Mouse (Mus musculus) limb, embryonic 14.5 days (tissue): ENCODE data around the gene Zg16. TPM values are rescaled to one million over a fixed set of nuclear protein-coding genes. Genes with fewer than 3 reads are reported as not detected.

ENCODE experiments used
- ATAC-seq: fragments of 200-750 bp; cut with Nextera tagmentation; 2 replicates; pipeline ENCODE4 v1.8.0; 2017; ENCODE audit warnings: low read depth, moderate number of reproducible peaks, moderate TSS enrichment; ENCODE audit not compliant: low FRiP score
- DNase-seq: peaks from one replicate; pipeline ENCODE4 v3.0.0-alpha.2; 2015; ENCODE audit warnings: low spot score
- H3K27ac ChIP-seq: fragments of 300-500 bp; sonication (generic); replicated peaks from 2 replicates; pipeline ENCODE4 v1.5.1; 2014; ENCODE audit warnings: low read depth, mild to moderate bottlenecking, low read length, moderate library complexity, mixed read lengths
- H3K27me3 ChIP-seq: fragments of 300-500 bp; sonication (generic); 2 replicates; pipeline ENCODE4 v1.6.1; 2014; ENCODE audit warnings: low read length, mixed read lengths; ENCODE audit not compliant: control insufficient read depth, insufficient read depth
- H3K36me3 ChIP-seq: fragments of 300-500 bp; sonication (generic); 2 replicates; pipeline ENCODE4 v1.6.1; 2014; ENCODE audit warnings: mild to moderate bottlenecking, low read length, moderate library complexity, mixed read lengths; ENCODE audit not compliant: control insufficient read depth, insufficient read depth
- H3K4me1 ChIP-seq: fragments of 300-500 bp; sonication (generic); 2 replicates; pipeline ENCODE4 v1.6.1; 2014; ENCODE audit warnings: antibody characterized with exemption, low read length, mixed read lengths; ENCODE audit not compliant: control insufficient read depth, insufficient read depth
- H3K4me2 ChIP-seq: fragments of 300-500 bp; sonication (generic); replicated peaks from 2 replicates; pipeline ENCODE4 v1.6.1; 2014; ENCODE audit warnings: low read depth, mild to moderate bottlenecking, low read length, moderate library complexity; ENCODE audit not compliant: severe bottlenecking
- H3K4me3 ChIP-seq: fragments of 300-500 bp; sonication (generic); replicated peaks from 2 replicates; pipeline ENCODE4 v1.5.1; 2014; ENCODE audit warnings: low read length
- H3K9ac ChIP-seq: fragments of 300-500 bp; sonication (generic); 2 replicates; pipeline ENCODE4 v1.6.1; 2014; ENCODE audit warnings: mild to moderate bottlenecking, low read depth, low read length, moderate library complexity; ENCODE audit not compliant: severe bottlenecking
- H3K9me3 ChIP-seq: fragments of 300-500 bp; sonication (generic); 2 replicates; pipeline ENCODE4 v1.6.1; 2016; ENCODE audit warnings: low read length; ENCODE audit not compliant: control insufficient read depth
- POLR2A ChIP-seq: fragments of 200-500 bp; IDR thresholded peaks from 2 replicates; pipeline ENCODE4 v1.8.0; 2012; ENCODE audit warnings: inconsistent platforms, mild to moderate bottlenecking, moderate library complexity, borderline replicate concordance; ENCODE audit not compliant: insufficient read depth, insufficient read length; ENCODE audit errors: extremely low read depth
- WGBS: fragments of 180-500 bp; shearing (Covaris S2); extraction: QIAGEN DNeasy Blood & Tissue Kit; methylation state at CpG from one replicate; pipeline ENCODE4 v1.1.7; 2014; 5-methylcytosine and 5-hydroxymethylcytosine counted together
- polyA plus RNA-seq, 2 experiments: library from polyadenylated mRNA; depleted of rRNA in 1 of 2; stranded (reverse) in 1 of 2; unstranded in 1 of 2; fragments of >200 nt; fragmentation: Nextera tagmentation in 1 of 2; extraction: Ambion mirVana in 1 of 2; gene quantifications; 2 replicates each; pipeline versions ENCODE4 v1.2.1 to v1.2.3; 2012 to 2014

Zg16 gene
- polyA plus RNA-seq, 2 experiments = not detected

DNA sequence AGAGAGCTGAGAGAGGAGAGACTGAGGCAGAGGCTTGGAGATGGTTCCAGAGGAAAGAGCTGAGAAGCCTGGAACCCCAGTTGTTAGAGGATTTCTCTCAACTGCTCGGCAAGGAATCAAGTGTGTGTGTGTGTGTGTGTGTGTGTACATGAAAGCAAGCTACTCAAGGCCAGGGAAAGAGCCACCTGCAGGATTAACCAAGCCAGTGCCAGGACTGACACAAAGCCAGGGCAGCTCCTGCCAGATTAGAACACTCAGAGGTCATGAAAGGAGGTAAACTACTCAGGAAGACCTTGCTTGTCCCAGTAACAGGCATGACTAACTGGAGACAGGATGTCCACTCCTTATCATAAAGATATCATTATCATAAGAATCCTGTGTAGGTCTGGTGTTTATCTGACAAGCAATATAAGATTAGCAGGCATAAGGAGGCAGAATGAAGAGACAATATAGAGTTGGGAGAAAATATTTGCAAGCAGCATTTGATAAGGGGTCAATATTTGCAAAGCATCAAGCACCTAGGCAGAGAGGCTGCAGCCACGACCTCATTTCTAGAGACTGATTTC is 14.4 kb upstream of the Zg16 start:
- no peak overlapping the region for H3K4me2 ChIP-seq
- H3K27ac ChIP-seq = no peak overlapping the region
- H3K9ac ChIP-seq = no peak overlapping the region
- WGBS = 24% methylated on average over 2 of the region's 2 CpGs
- H3K36me3 ChIP-seq = no peaks in the 10 kb centered on the region
- no peak for TF ChIP-seq POLR2A
- DNase-seq (no peak), ATAC-seq (no peak)
- H3K9me3 ChIP-seq = no peaks in the 10 kb centered on the region
- no peak overlapping the region for H3K4me3 ChIP-seq
- H3K27me3 ChIP-seq = no peaks in the 10 kb centered on the region
- H3K4me1 ChIP-seq = no peaks in the 10 kb centered on the region

DNA sequence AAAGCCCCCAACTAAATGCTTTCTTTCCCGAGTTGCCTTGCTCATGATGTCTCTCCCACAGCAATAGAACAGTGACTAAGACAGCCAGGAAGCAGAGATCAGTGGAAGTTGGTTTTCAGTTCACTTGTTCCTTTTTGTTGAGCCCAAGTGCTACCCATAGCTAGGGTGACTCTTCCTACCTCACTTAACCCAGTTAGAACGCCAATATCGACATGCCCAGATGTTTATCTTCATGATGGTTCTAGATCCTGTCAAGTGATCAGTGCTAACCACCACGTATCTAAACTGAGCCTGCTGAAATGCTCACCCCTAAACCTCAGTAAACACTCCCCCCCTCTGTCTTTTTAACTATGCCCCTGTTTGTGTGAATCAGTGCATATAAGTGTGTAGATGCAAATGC is 12.4 kb upstream of the Zg16 start:
- 88% methylated on average over 4 of the region's 4 CpGs for WGBS
- ATAC-seq = no peak

DNA sequence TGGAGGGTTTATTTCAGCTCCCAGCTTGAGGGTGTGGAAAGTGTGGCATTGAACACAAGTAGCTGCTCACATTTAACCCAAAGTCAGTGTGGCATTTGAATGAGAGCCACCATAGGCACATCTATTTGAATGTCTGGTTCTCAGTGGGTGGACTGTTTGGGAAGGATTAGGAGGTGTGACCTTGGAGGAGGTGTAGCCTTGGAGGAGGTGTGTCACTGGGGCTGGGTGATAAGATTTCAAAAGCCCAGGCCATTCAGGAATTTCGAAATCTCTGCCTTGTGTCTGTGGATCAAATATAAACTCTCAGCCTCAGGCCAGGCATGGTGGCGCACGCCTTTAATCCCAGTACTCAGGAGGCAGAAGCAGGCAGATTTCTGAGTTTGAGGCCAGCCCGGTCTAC is 11.8 kb upstream of the Zg16 start:
- H3K27ac ChIP-seq = no peak overlapping the region
- no peak for DNase-seq
- no peak for TF ChIP-seq POLR2A
- no peaks in the 10 kb centered on the region for H3K4me1 ChIP-seq
- H3K27me3 ChIP-seq = no peaks in the 10 kb centered on the region
- 90% methylated on average over 4 of the region's 4 CpGs for WGBS
- no peak for ATAC-seq
- H3K9me3 ChIP-seq = no peaks in the 10 kb centered on the region
- H3K4me3 ChIP-seq = no peak overlapping the region
- no peaks in the 10 kb centered on the region for H3K36me3 ChIP-seq
- H3K4me2 ChIP-seq = no peak overlapping the region
- H3K9ac ChIP-seq = no peak overlapping the region

More for the DNA sequence above, 12.4 kb upstream of the Zg16 start:
- no peaks in the 10 kb centered on the region for H3K4me1 ChIP-seq
- no peak for TF ChIP-seq POLR2A
- no peaks in the 10 kb centered on the region for H3K27me3 ChIP-seq
- H3K27ac ChIP-seq = no peak overlapping the region
- H3K4me2 ChIP-seq = no peak overlapping the region
- H3K9me3 ChIP-seq = no peaks in the 10 kb centered on the region
- H3K9ac ChIP-seq = no peak overlapping the region
- no peak overlapping the region for H3K4me3 ChIP-seq
- H3K36me3 ChIP-seq = no peaks in the 10 kb centered on the region
- no peak for DNase-seq

DNA sequence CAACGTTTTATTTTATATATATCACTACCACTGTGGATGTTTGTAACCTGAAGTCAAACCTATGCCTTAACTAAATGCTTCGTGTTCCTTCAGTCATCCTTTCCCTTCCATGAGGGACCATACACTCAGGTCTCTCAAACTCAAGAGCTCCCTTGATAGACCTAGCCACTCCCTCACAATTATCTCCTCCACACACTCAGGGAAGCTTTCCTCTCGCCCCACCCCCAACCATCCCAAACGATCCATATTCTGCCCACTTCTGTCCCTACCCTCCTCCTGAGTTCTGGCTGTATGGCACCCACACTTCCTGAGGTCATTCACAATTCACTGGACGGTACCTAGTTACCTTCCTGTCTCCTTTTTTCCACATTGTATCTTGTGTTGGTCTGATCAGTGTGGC is 11.4 kb upstream of the Zg16 start:
- H3K27me3 ChIP-seq = no peaks in the 10 kb centered on the region
- H3K4me2 ChIP-seq = no peak overlapping the region
- no peak for ATAC-seq
- DNase-seq = no peak
- no peaks in the 10 kb centered on the region for H3K9me3 ChIP-seq
- WGBS = 84% methylated on average over 5 of the region's 5 CpGs
- H3K9ac ChIP-seq = no peak overlapping the region
- H3K36me3 ChIP-seq = no peaks in the 10 kb centered on the region
- no peak overlapping the region for H3K27ac ChIP-seq
- H3K4me3 ChIP-seq = no peak overlapping the region
- H3K4me1 ChIP-seq = no peaks in the 10 kb centered on the region
- TF ChIP-seq POLR2A = no peak

DNA sequence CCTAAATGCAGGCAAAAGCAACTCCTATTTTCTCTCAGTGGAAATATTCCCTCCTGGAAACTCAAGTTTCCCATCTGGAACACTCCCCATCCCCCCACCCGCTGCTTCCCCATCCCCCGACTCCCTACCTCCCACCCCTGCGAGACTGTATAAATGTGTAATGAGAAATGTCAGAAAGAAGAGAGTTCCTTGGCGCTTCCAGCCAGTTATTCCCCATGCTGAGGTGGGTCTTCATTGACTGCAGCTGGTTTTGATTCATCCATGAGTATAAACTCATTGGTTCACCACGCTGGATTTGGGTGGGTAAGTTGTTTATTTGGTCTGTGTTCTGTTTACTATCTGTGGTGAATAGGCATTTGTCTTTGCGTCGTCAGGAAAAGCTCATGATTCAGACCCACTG is 9.3 kb upstream of the Zg16 start:
- no peak overlapping the region for H3K4me3 ChIP-seq
- no peak overlapping the region for H3K9ac ChIP-seq
- 58% methylated on average over 7 of the region's 7 CpGs for WGBS
- H3K27me3 ChIP-seq = no peaks in the 10 kb centered on the region
- H3K4me2 ChIP-seq = no peak overlapping the region
- H3K4me1 ChIP-seq = no peaks in the 10 kb centered on the region
- TF ChIP-seq POLR2A = no peak
- DNase-seq (no peak), ATAC-seq (no peak)
- no peak overlapping the region for H3K27ac ChIP-seq
- no peaks in the 10 kb centered on the region for H3K36me3 ChIP-seq
- no peaks in the 10 kb centered on the region for H3K9me3 ChIP-seq

DNA sequence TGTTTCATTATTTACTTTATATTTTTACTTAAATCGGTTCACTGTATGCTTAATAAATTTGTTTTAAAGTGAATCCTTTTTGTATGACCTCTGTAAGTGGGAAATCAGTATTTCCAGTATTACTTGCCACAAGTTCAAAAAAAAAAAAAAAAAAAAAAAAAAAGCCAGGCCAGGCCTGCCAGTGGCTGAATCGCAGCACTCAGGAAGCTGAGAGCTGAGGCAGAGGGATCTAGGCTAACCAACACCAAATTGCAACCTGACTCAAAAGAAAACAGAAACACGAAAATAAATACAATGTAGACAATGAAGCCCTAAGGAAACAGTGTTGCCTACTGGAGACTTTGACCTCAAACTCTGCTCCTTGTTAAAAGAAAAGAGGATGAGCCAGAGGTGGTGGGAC is 6.8 kb upstream of the Zg16 start:
- Histone ChIP-seq H3K4me2 (no peak overlapping the region), H3K4me3 (no peak overlapping the region), H3K27me3 (no peaks in the 10 kb centered on the region), H3K4me1 (no peaks in the 10 kb centered on the region), H3K27ac (no peak overlapping the region), H3K9me3 (no peaks in the 10 kb centered on the region), H3K9ac (no peak overlapping the region), H3K36me3 (no peaks in the 10 kb centered on the region)
- DNase-seq (no peak), ATAC-seq (no peak)
- WGBS = 80% methylated on average over 3 of the region's 3 CpGs
- TF ChIP-seq POLR2A = no peak
